Mouse (Mus musculus): ENCODE measurements around the gene Ube2d2b. TPM values are rescaled to one million over a fixed set of nuclear protein-coding genes. Genes with fewer than 3 reads are reported as not detected.

The Ube2d2b gene
- polyA plus RNA-seq, 1 experiment from 2014 or later: 0.24 TPM

DNA sequence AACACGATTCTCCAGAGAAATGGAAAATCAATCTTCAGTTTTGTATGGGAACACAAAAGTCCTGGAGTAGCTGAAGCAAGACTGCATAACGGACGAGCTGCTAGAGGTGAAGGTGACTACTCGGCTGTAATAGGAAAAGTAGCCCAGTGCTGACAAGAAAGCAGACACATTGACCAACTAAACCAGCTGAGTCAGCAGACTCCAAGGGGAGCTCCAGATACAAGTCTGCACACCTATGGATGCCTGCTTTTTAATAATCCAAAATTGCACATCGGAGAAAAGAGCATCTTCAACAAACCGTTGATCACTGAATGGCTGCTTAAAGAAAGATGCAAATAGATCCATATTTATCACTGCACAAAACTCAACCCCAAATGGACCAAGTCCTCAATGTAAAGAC, 31.6 kb upstream of the Ube2d2b start:
- no peak for ATAC-seq (replicated peaks; ENCODE audit: insufficient number of reproducible peaks, low FRiP score, low TSS enrichment, low read depth)
- Histone ChIP-seq H3K27me3 (ENCODE audit: control insufficient read depth, insufficient read depth, low read length) (no peaks in the 10 kb centered on the region), H3K4me2 (ENCODE audit: low read depth, low read length) (no peak overlapping the region), H3K27ac (replicated peaks; ENCODE audit: low read depth, low read length) (no peak overlapping the region), H3K9ac (replicated peaks; ENCODE audit: low read length) (no peak overlapping the region), H3K4me3 (ENCODE audit: low read depth, low read length) (no peak overlapping the region), H3K9me3 (replicated peaks; ENCODE audit: control insufficient read depth, low read length) (no peaks in the 10 kb centered on the region), H3K36me3 (replicated peaks; ENCODE audit: control insufficient read depth, insufficient read depth, low read depth, low read length) (no peaks in the 10 kb centered on the region; the same call in 1 of the 2 replicates), H3K4me1 (ENCODE audit: control insufficient read depth, insufficient read depth, low read length) (no peaks in the 10 kb centered on the region)
- 93% methylated on average over 6 of the region's 6 CpGs for WGBS
- DNase-seq (ENCODE audit: low spot score): no peak

DNA sequence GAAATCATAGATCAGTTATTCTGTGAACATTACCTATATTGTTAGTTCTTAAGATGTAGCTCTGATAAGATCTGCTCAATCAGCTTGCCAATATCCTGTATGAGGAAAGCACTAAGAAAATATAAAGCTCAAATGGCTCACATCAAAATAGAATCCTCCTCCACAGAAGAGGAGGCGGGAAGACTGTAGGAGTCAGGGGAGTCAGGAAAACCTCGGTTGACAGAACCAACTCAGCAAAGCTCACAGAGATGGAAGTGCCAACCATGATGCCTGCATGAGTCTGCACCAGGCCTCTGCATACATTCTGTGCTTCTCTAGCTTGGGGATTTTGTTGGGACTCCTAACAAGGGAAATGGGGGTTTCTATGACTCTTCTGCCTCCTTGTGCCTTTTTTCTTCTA, 28.7 kb upstream of the Ube2d2b start:
- WGBS: 91% methylated on average over 2 of the region's 2 CpGs
- no peak for ATAC-seq (replicated peaks; ENCODE audit: insufficient number of reproducible peaks, low FRiP score, low TSS enrichment, low read depth)
- no peaks in the 10 kb centered on the region for H3K27me3 ChIP-seq (ENCODE audit: control insufficient read depth, insufficient read depth, low read length)

DNA sequence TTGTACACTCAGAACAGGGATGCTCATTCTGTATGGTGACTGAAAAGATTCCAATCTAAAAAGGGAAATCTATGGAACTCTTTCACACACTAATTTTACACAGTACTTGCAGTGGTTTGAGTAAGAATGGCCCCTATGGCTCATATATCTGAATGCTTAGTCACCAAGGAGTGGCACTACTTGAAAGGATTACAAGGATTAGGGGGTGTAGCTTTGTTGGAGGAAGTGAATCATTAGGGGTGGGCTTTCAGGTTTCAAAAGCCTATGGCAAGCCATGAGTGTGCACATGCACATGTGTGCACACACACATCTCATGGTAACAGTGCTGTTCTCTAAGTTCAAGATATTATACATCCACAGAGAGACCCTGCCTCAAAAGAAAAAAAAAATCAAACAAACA, 27.3 kb upstream of the Ube2d2b start:
- ATAC-seq (replicated peaks; ENCODE audit: insufficient number of reproducible peaks, low FRiP score, low TSS enrichment, low read depth) (no peak), DNase-seq (ENCODE audit: low spot score) (no peak)
- no peaks in the 10 kb centered on the region for H3K27me3 ChIP-seq (ENCODE audit: control insufficient read depth, insufficient read depth, low read length)
- H3K4me3 ChIP-seq (ENCODE audit: low read depth, low read length): no peak overlapping the region
- H3K27ac ChIP-seq (replicated peaks; ENCODE audit: low read depth, low read length): no peak overlapping the region
- no peak overlapping the region for H3K9ac ChIP-seq (replicated peaks; ENCODE audit: low read length)
- H3K9me3 ChIP-seq (replicated peaks; ENCODE audit: control insufficient read depth, low read length): no peaks in the 10 kb centered on the region
- no peaks in the 10 kb centered on the region for H3K4me1 ChIP-seq (ENCODE audit: control insufficient read depth, insufficient read depth, low read length)
- H3K36me3 ChIP-seq (replicated peaks; ENCODE audit: control insufficient read depth, insufficient read depth, low read depth, low read length): no peaks in the 10 kb centered on the region
- no peak overlapping the region for H3K4me2 ChIP-seq (ENCODE audit: low read depth, low read length)

More for the DNA sequence above, 28.7 kb upstream of the Ube2d2b start:
- no peaks in the 10 kb centered on the region; the same call in 1 of the 2 replicates for H3K36me3 ChIP-seq (replicated peaks; ENCODE audit: control insufficient read depth, insufficient read depth, low read depth, low read length)
- H3K4me2 ChIP-seq (ENCODE audit: low read depth, low read length): no peak overlapping the region
- H3K9ac ChIP-seq (replicated peaks; ENCODE audit: low read length): no peak overlapping the region
- no peak overlapping the region for H3K4me3 ChIP-seq (ENCODE audit: low read depth, low read length)
- DNase-seq (ENCODE audit: low spot score): no peak
- no peaks in the 10 kb centered on the region for H3K4me1 ChIP-seq (ENCODE audit: control insufficient read depth, insufficient read depth, low read length)
- no peaks in the 10 kb centered on the region for H3K9me3 ChIP-seq (replicated peaks; ENCODE audit: control insufficient read depth, low read length)
- H3K27ac ChIP-seq (replicated peaks; ENCODE audit: low read depth, low read length): no peak overlapping the region

DNA sequence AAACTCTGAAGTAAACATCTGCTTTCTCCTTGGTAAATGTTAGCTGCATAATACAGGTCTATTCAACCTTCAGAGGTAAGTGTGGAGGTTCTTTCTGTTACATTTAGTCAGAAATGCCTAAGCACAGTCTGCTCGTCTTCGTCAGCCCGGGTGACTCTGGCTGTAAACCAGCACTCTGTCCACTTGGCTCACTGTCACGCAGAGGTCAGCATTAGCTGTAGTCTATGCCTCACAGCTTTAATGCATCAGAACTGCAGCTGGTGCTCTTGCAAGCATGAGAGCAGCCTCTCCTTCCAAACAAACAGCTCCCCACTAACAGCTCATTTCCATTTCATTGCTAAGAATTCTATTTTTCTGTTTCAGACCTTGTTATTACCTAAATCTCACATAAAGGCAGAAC, 22.4 kb upstream of the Ube2d2b start:
- 82% methylated on average over 4 of the region's 4 CpGs for WGBS
- Histone ChIP-seq H3K9me3 (replicated peaks; ENCODE audit: control insufficient read depth, low read length) (no peaks in the 10 kb centered on the region), H3K4me3 (ENCODE audit: low read depth, low read length) (no peak overlapping the region), H3K27ac (replicated peaks; ENCODE audit: low read depth, low read length) (no peak overlapping the region), H3K9ac (replicated peaks; ENCODE audit: low read length) (no peak overlapping the region), H3K27me3 (ENCODE audit: control insufficient read depth, insufficient read depth, low read length) (no peaks in the 10 kb centered on the region), H3K36me3 (replicated peaks; ENCODE audit: control insufficient read depth, insufficient read depth, low read depth, low read length) (no peaks in the 10 kb centered on the region), H3K4me2 (ENCODE audit: low read depth, low read length) (no peak overlapping the region), H3K4me1 (ENCODE audit: control insufficient read depth, insufficient read depth, low read length) (no peaks in the 10 kb centered on the region)
- DNase-seq (ENCODE audit: low spot score) (no peak), ATAC-seq (replicated peaks; ENCODE audit: insufficient number of reproducible peaks, low FRiP score, low TSS enrichment, low read depth) (no peak)

DNA sequence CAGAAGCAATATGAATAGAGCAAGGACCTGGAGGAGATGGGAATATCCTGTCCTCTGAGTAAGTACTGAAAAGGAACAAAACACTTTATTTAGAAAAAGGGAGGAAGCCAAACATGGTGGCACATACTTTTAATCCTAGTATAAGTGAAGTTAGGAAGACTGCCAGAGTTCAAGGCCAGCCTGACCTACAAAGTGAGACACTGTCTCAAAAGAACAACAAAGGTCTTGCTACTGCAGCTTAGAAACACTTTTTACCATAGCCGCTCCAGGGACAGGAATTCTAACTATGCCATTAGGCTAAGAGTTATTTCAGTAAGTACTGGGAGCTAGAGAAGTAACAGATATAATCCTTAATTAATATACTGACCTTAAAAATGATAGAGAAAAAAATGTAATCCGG, 15.2 kb upstream of the Ube2d2b start:
- Histone ChIP-seq H3K27me3 (ENCODE audit: control insufficient read depth, insufficient read depth, low read length) (no peaks in the 10 kb centered on the region), H3K9ac (replicated peaks; ENCODE audit: low read length) (no peak overlapping the region), H3K4me1 (ENCODE audit: control insufficient read depth, insufficient read depth, low read length) (no peaks in the 10 kb centered on the region), H3K27ac (replicated peaks; ENCODE audit: low read depth, low read length) (no peak overlapping the region), H3K9me3 (replicated peaks; ENCODE audit: control insufficient read depth, low read length) (no peaks in the 10 kb centered on the region), H3K4me2 (ENCODE audit: low read depth, low read length) (no peak overlapping the region), H3K4me3 (ENCODE audit: low read depth, low read length) (no peak overlapping the region), H3K36me3 (replicated peaks; ENCODE audit: control insufficient read depth, insufficient read depth, low read depth, low read length) (no peaks in the 10 kb centered on the region)
- no peak for ATAC-seq (replicated peaks; ENCODE audit: insufficient number of reproducible peaks, low FRiP score, low TSS enrichment, low read depth)
- WGBS: 88% methylated on average over 2 of the region's 2 CpGs
- no peak for DNase-seq (ENCODE audit: low spot score)

DNA sequence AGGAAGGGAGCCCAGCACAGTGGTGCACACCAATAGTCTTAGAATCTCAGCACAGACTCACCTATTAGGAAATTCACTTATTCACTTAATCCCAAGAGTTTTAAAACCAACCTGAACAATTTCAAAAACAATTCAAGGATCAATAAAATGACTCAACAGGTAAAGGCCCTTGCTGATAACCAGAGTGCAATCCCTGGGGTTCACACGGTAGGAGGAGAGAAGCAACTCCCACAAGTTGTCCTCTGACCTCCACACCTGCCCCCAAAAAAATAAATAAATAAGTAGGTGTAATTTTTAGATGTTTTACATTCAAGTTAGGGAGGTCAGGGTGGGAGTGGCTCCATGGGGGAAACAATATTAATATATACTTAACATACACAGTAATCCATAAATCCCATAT, 7.4 kb upstream of the Ube2d2b start:
- ATAC-seq (replicated peaks; ENCODE audit: insufficient number of reproducible peaks, low FRiP score, low TSS enrichment, low read depth): no peak
- Histone ChIP-seq H3K27me3 (ENCODE audit: control insufficient read depth, insufficient read depth, low read length) (no peaks in the 10 kb centered on the region), H3K4me2 (ENCODE audit: low read depth, low read length) (no peak overlapping the region), H3K36me3 (replicated peaks; ENCODE audit: control insufficient read depth, insufficient read depth, low read depth, low read length) (no peaks in the 10 kb centered on the region), H3K9ac (replicated peaks; ENCODE audit: low read length) (no peak overlapping the region), H3K9me3 (replicated peaks; ENCODE audit: control insufficient read depth, low read length) (no peaks in the 10 kb centered on the region), H3K27ac (replicated peaks; ENCODE audit: low read depth, low read length) (no peak overlapping the region), H3K4me1 (ENCODE audit: control insufficient read depth, insufficient read depth, low read length) (no peaks in the 10 kb centered on the region), H3K4me3 (ENCODE audit: low read depth, low read length) (no peak overlapping the region)
- no peak for DNase-seq (ENCODE audit: low spot score)
- 87% methylated on average over 1 of the region's 1 CpGs for WGBS

DNA sequence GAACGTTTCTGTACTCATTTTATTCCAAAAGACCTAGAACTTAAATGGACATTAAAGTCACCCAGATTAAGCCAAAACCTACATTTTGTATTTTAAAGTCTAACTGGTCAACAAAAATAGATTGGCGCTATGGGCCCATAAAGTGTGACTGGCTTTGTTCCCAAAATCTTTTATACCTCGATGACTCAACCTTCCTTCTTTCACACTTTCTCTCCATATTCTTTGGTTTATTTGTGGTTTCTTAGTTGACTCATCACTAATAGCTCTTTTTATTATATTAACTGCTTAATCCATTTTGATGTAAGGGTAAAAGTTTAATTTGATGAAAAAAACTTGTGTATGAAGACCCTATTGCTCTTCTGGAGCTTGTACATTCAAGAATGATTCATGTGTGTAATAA, 1.5 kb downstream of the Ube2d2b start:
- Histone ChIP-seq H3K4me2 (ENCODE audit: low read depth, low read length) (no peak overlapping the region), H3K36me3 (replicated peaks; ENCODE audit: control insufficient read depth, insufficient read depth, low read depth, low read length) (no peaks in the 10 kb centered on the region), H3K9ac (replicated peaks; ENCODE audit: low read length) (no peak overlapping the region), H3K9me3 (replicated peaks; ENCODE audit: control insufficient read depth, low read length) (no peaks in the 10 kb centered on the region), H3K27me3 (ENCODE audit: control insufficient read depth, insufficient read depth, low read length) (no peaks in the 10 kb centered on the region), H3K4me1 (ENCODE audit: control insufficient read depth, insufficient read depth, low read length) (no peaks in the 10 kb centered on the region), H3K27ac (replicated peaks; ENCODE audit: low read depth, low read length) (no peak overlapping the region), H3K4me3 (ENCODE audit: low read depth, low read length) (no peak overlapping the region)
- 93% methylated on average over 3 of the region's 3 CpGs for WGBS
- DNase-seq (ENCODE audit: low spot score) (no peak), ATAC-seq (replicated peaks; ENCODE audit: insufficient number of reproducible peaks, low FRiP score, low TSS enrichment, low read depth) (no peak)

DNA sequence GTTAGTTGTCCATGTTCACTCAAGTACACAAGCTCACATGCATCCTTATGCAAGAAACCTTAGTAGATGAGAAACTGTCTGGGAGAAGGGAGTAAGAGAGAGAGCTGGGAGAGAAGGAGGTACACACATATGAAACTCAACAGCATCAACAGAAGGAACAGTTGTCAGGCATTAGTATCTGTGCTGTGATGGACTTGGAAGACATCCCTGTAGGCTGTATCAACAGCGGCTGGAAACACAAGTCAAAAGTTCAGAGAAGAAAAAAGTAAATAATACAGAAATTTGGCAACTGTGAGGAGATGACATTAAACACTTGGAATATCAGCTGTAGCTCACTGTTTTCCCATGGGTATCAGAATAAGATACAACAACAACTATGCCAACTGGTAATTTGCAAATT, 4.4 kb downstream of the Ube2d2b start:
- no peak overlapping the region for H3K9ac ChIP-seq (replicated peaks; ENCODE audit: low read length)
- WGBS: 88% methylated on average over 1 of the region's 1 CpGs

More for the DNA sequence above, 4.4 kb downstream of the Ube2d2b start:
- Histone ChIP-seq H3K4me3 (ENCODE audit: low read depth, low read length) (no peak overlapping the region), H3K4me1 (ENCODE audit: control insufficient read depth, insufficient read depth, low read length) (no peaks in the 10 kb centered on the region), H3K27ac (replicated peaks; ENCODE audit: low read depth, low read length) (no peak overlapping the region), H3K9me3 (replicated peaks; ENCODE audit: control insufficient read depth, low read length) (no peaks in the 10 kb centered on the region), H3K4me2 (ENCODE audit: low read depth, low read length) (no peak overlapping the region), H3K27me3 (ENCODE audit: control insufficient read depth, insufficient read depth, low read length) (no peaks in the 10 kb centered on the region), H3K36me3 (replicated peaks; ENCODE audit: control insufficient read depth, insufficient read depth, low read depth, low read length) (no peaks in the 10 kb centered on the region)
- DNase-seq (ENCODE audit: low spot score) (no peak), ATAC-seq (replicated peaks; ENCODE audit: insufficient number of reproducible peaks, low FRiP score, low TSS enrichment, low read depth) (no peak)
